Mouse (Mus musculus) adrenal gland, adult 8-10 months (tissue): Measurements from ENCODE around the gene Srarp. TPM values are rescaled to one million over a fixed set of nuclear protein-coding genes. Genes with fewer than 3 reads are reported as not detected.

Experiments used
- DNase-seq: peaks from one replicate; pipeline ENCODE4 v3.0.0; 2022
- total RNA-seq, 4 experiments: library from RNA; stranded (reverse); gene quantifications; 2 replicates each; pipeline ENCODE4 v1.2.4; 2022

The Srarp gene
- total RNA-seq, result under 1 TPM in 1 of 4 experiments, not detected in 3; 0.68 TPM

GRCm38 (mm10) chr4:141435974-141436373 is at the start of gene Srarp:
TSS of gene Srarp (minus strand) at chr4:141436105.
- DNase-seq, result no peak

GRCm38 (mm10) chr4:141484071-141484470 is 48.2 kb upstream of the Srarp start:
- no peak for DNase-seq

GRCm38 (mm10) chr4:141479411-141479810 is 43.5 kb upstream of the Srarp start:
- no peak for DNase-seq

GRCm38 (mm10) chr4:141478794-141479193 is 42.9 kb upstream of the Srarp start:
- DNase-seq, result no peak

GRCm38 (mm10) chr4:141478225-141478624 is 42.3 kb upstream of the Srarp start:
- peak; percentile 57 for DNase-seq

GRCm38 (mm10) chr4:141477681-141478102 is 41.8 kb upstream of the Srarp start:
- no peak for DNase-seq

- no peak for DNase-seq
Observed at GRCm38 (mm10) chr4:141474431-141474830, 38.5 kb upstream of the Srarp start.

GRCm38 (mm10) chr4:141472641-141473321 is 36.9 kb upstream of the Srarp start:
- DNase-seq, result no peak

- DNase-seq, result no peak
Observed at GRCm38 (mm10) chr4:141471491-141471890, 35.6 kb upstream of the Srarp start.

GRCm38 (mm10) chr4:141469343-141469742 is 33.4 kb upstream of the Srarp start:
- DNase-seq, result no peak

- no peak for DNase-seq
Observed at GRCm38 (mm10) chr4:141468576-141468975, 32.7 kb upstream of the Srarp start.

- DNase-seq, result no peak
Observed at GRCm38 (mm10) chr4:141467581-141467927, 31.6 kb upstream of the Srarp start.

- DNase-seq, result no peak
Observed at GRCm38 (mm10) chr4:141466844-141467580, 31.1 kb upstream of the Srarp start.

GRCm38 (mm10) chr4:141466289-141466795 is 30.4 kb upstream of the Srarp start:
- no peak for DNase-seq

GRCm38 (mm10) chr4:141465512-141466288 is 29.8 kb upstream of the Srarp start:
- DNase-seq, result no peak

- DNase-seq, result no peak
Observed at GRCm38 (mm10) chr4:141464722-141465121, 28.8 kb upstream of the Srarp start.

- DNase-seq, result no peak
Observed at GRCm38 (mm10) chr4:141463472-141463871, 27.6 kb upstream of the Srarp start.

GRCm38 (mm10) chr4:141461576-141461975 is 25.7 kb upstream of the Srarp start:
- no peak for DNase-seq

- no peak for DNase-seq
Observed at GRCm38 (mm10) chr4:141461088-141461487, 25.2 kb upstream of the Srarp start.

- DNase-seq, result no peak
Observed at GRCm38 (mm10) chr4:141460481-141460880, 24.6 kb upstream of the Srarp start.

GRCm38 (mm10) chr4:141459766-141460165 is 23.9 kb upstream of the Srarp start:
- DNase-seq, result no peak

GRCm38 (mm10) chr4:141458888-141459287 is 23.0 kb upstream of the Srarp start:
- DNase-seq, result no peak

GRCm38 (mm10) chr4:141458236-141458635 is 22.3 kb upstream of the Srarp start:
- no peak for DNase-seq
